Mouse (Mus musculus) heart, adult 2 months (tissue): ENCODE results near the gene Fam117a.

Experiments
- CTCF ChIP-seq: fragments of 200-600 bp; IDR thresholded peaks from 2 replicates; pipeline ENCODE4 v1.8.1; 2022; ENCODE audit warnings: antibody characterized with exemption, mild to moderate bottlenecking, moderate library complexity
- EP300 ChIP-seq: fragments of 200-500 bp; IDR thresholded peaks from 2 replicates; pipeline ENCODE4 v1.6.1; 2011; ENCODE audit warnings: low read depth, low read length, control low read depth; ENCODE audit not compliant: insufficient read depth
- POLR2A ChIP-seq: fragments of 200-500 bp; IDR thresholded peaks from 2 replicates; pipeline ENCODE4 v1.6.1; 2011; ENCODE audit warnings: mild to moderate bottlenecking, low read depth, low read length, control low read depth; ENCODE audit not compliant: insufficient read depth

- TF ChIP-seq POLR2A (no peak), CTCF (no peak), EP300 (no peak)
These were observed 75.8 kb downstream of the Fam117a start for GRCm38 (mm10) chr11:95412615-95413014.
